Mouse (Mus musculus) MEL (cell line): ENCODE measurements around the gene Sox15. TPM values are rescaled to one million over a fixed set of nuclear protein-coding genes. Genes with fewer than 3 reads are reported as not detected.

Experiments
- DNase-seq: peaks from one replicate; pipeline ENCODE4 v3.0.0; 2011; ENCODE audit warnings: low read depth, low spot score
- H3K27ac ChIP-seq: 2 replicates; pipeline ENCODE4 v1.5.1; 2012; ENCODE audit warnings: low read depth, mild to moderate bottlenecking, control low read depth, low read length, moderate library complexity; ENCODE audit not compliant: control insufficient read depth
- H3K27me3 ChIP-seq, 2 experiments: fragments of 150-350 bp in 1 of 2; sonication (generic) in 1 of 2; 2 replicates each; pipeline ENCODE4 v1.6.1; 2012; ENCODE audit warnings: low read length in 2 of 2, mild to moderate bottlenecking in 2 of 2, improper control_type of control experiment in 1 of 2, moderate library complexity in 1 of 2; ENCODE audit not compliant: insufficient read depth in 2 of 2, control insufficient read depth in 1 of 2
- H3K36me3 ChIP-seq, 2 experiments: 2 replicates each; pipeline ENCODE4 v1.6.1; 2012 to 2014; ENCODE audit warnings: low read length in 2 of 2, improper control_type of control experiment in 1 of 2, inconsistent platforms in 1 of 2, mild to moderate bottlenecking in 1 of 2; ENCODE audit not compliant: insufficient read depth in 2 of 2, control insufficient read depth in 1 of 2
- H3K4me1 ChIP-seq, 2 experiments: fragments of 150-350 bp in 1 of 2; sonication (generic) in 1 of 2; 2 replicates each; pipeline ENCODE4 v1.6.1; 2012; ENCODE audit warnings: low read length in 2 of 2, improper control_type of control experiment in 1 of 2, mild to moderate bottlenecking in 1 of 2; ENCODE audit not compliant: insufficient read depth in 2 of 2, control insufficient read depth in 1 of 2
- H3K4me3 ChIP-seq, 2 experiments: fragments of 150-350 bp in 1 of 2; sonication (generic) in 1 of 2; 2 replicates each; pipeline ENCODE4 v1.5.1; 2012; ENCODE audit warnings: low read depth in 2 of 2, low read length in 2 of 2, mild to moderate bottlenecking in 2 of 2, moderate library complexity in 2 of 2, control low read depth in 1 of 2, improper control_type of control experiment in 1 of 2; ENCODE audit not compliant: control insufficient read depth in 1 of 2, insufficient read depth in 1 of 2
- H3K79me2 ChIP-seq: 2 replicates; pipeline ENCODE4 v1.6.1; 2012; ENCODE audit warnings: mild to moderate bottlenecking, low read length, moderate library complexity; ENCODE audit not compliant: control insufficient read depth, poor library complexity, insufficient read depth
- H3K9ac ChIP-seq: 2 replicates; pipeline ENCODE4 v1.6.1; 2012; ENCODE audit warnings: low read depth, mild to moderate bottlenecking, control low read depth, low read length, moderate library complexity; ENCODE audit not compliant: control insufficient read depth, poor library complexity, severe bottlenecking
- H3K9me3 ChIP-seq: fragments of 150-350 bp; sonication (generic); replicated peaks from 2 replicates; pipeline ENCODE4 v1.6.1; 2012; ENCODE audit warnings: mild to moderate bottlenecking, low read length, improper control_type of control experiment, moderate library complexity; ENCODE audit not compliant: insufficient read depth
- CHD1 ChIP-seq: IDR thresholded peaks from 2 replicates; pipeline ENCODE4 v1.6.1; 2012; ENCODE audit warnings: low read depth, mild to moderate bottlenecking, inconsistent platforms, low read length, improper control_type of control experiment
- CHD2 ChIP-seq: IDR thresholded peaks from 2 replicates; pipeline ENCODE4 v1.6.1; 2011; ENCODE audit warnings: low read length, improper control_type of control experiment
- CTCF ChIP-seq, 3 experiments: IDR thresholded peaks in 2 of 3; conservative IDR thresholded peaks in 1 of 3; 2 replicates each; pipeline ENCODE4 v1.5.1; 2011 to 2012; ENCODE audit warnings: low read length in 3 of 3, low read depth in 2 of 3, mild to moderate bottlenecking in 2 of 3, improper control_type of control experiment in 1 of 3, inconsistent platforms in 1 of 3, mixed read lengths in 1 of 3, moderate library complexity in 1 of 3; ENCODE audit not compliant: control insufficient read depth in 1 of 3, insufficient read depth in 1 of 3, poor library complexity in 1 of 3, severe bottlenecking in 1 of 3
- E2F4 ChIP-seq: IDR thresholded peaks from 2 replicates; pipeline ENCODE4 v1.6.1; 2011; ENCODE audit warnings: low read depth, low read length, improper control_type of control experiment, borderline replicate concordance
- ELF1 ChIP-seq: IDR thresholded peaks from 2 replicates; pipeline ENCODE4 v1.6.1; 2014; ENCODE audit warnings: low read depth, mild to moderate bottlenecking, inconsistent platforms, low read length, improper control_type of control experiment, moderate library complexity
- EP300 ChIP-seq, 2 experiments: IDR thresholded peaks; 2 replicates each; pipeline ENCODE4 v1.6.1; 2011; ENCODE audit warnings: improper control_type of control experiment in 2 of 2, low read length in 2 of 2, low read depth in 1 of 2, mild to moderate bottlenecking in 1 of 2
- ETS1 ChIP-seq: IDR thresholded peaks from 2 replicates; pipeline ENCODE4 v1.6.1; 2012; ENCODE audit warnings: low read depth, mild to moderate bottlenecking, inconsistent platforms, low read length, improper control_type of control experiment, moderate library complexity
- GABPA ChIP-seq: IDR thresholded peaks from 2 replicates; pipeline ENCODE4 v1.6.1; 2012; ENCODE audit warnings: low read depth, mild to moderate bottlenecking, inconsistent platforms, low read length, improper control_type of control experiment, moderate library complexity
- GATA1 ChIP-seq: IDR thresholded peaks from 2 replicates; pipeline ENCODE4 v1.6.1; 2011; ENCODE audit warnings: low read depth, low read length, improper control_type of control experiment
- HCFC1 ChIP-seq: IDR thresholded peaks from 2 replicates; pipeline ENCODE4 v1.6.1; 2012; ENCODE audit warnings: low read depth, mild to moderate bottlenecking, inconsistent platforms, low read length, improper control_type of control experiment, moderate library complexity
- JUND ChIP-seq: IDR thresholded peaks from 2 replicates; pipeline ENCODE4 v1.6.1; 2011; ENCODE audit warnings: low read depth, mild to moderate bottlenecking, improper control_type of control experiment, low read length
- KAT2A ChIP-seq: conservative IDR thresholded peaks from 2 replicates; pipeline ENCODE4 v1.6.1; 2012; ENCODE audit warnings: low read depth, low read length, improper control_type of control experiment, inconsistent platforms
- MAFK ChIP-seq: IDR thresholded peaks from 2 replicates; pipeline ENCODE4 v1.6.1; 2011; ENCODE audit warnings: low read depth, mild to moderate bottlenecking, low read length, improper control_type of control experiment, borderline replicate concordance
- MAX ChIP-seq: IDR thresholded peaks from 2 replicates; pipeline ENCODE4 v1.6.1; 2011; ENCODE audit warnings: low read length, improper control_type of control experiment
- MAZ ChIP-seq: IDR thresholded peaks from 2 replicates; pipeline ENCODE4 v1.6.1; 2012; ENCODE audit warnings: low read depth, mild to moderate bottlenecking, inconsistent platforms, low read length, improper control_type of control experiment
- MEF2A ChIP-seq: IDR thresholded peaks from 2 replicates; pipeline ENCODE4 v1.6.1; 2014; ENCODE audit warnings: low read depth, mild to moderate bottlenecking, inconsistent platforms, low read length, improper control_type of control experiment; ENCODE audit not compliant: poor library complexity, insufficient replicate concordance, severe bottlenecking; ENCODE audit errors: extremely low read depth
- MXI1 ChIP-seq: IDR thresholded peaks from 2 replicates; pipeline ENCODE4 v1.6.1; 2011; ENCODE audit warnings: mild to moderate bottlenecking, low read depth, low read length, improper control_type of control experiment
- MYB ChIP-seq: IDR thresholded peaks from 2 replicates; pipeline ENCODE4 v1.6.1; 2011; ENCODE audit warnings: mild to moderate bottlenecking, low read depth, low read length, improper control_type of control experiment
- MYC ChIP-seq: IDR thresholded peaks from 2 replicates; pipeline ENCODE4 v1.6.1; 2011; ENCODE audit warnings: low read depth, mild to moderate bottlenecking, low read length, improper control_type of control experiment, moderate library complexity
- NRF1 ChIP-seq: IDR thresholded peaks from 2 replicates; pipeline ENCODE4 v1.6.1; 2014; ENCODE audit warnings: low read depth, mild to moderate bottlenecking, inconsistent platforms, low read length, improper control_type of control experiment, moderate library complexity; ENCODE audit not compliant: poor library complexity, insufficient read depth, severe bottlenecking
- POLR2A ChIP-seq, 2 experiments: IDR thresholded peaks; 2 replicates each; pipeline ENCODE4 v1.6.1; 2011 to 2012; ENCODE audit warnings: low read length in 2 of 2, mild to moderate bottlenecking in 2 of 2, control low read depth in 1 of 2, improper control_type of control experiment in 1 of 2, low read depth in 1 of 2, moderate library complexity in 1 of 2; ENCODE audit not compliant: control insufficient read depth in 1 of 2, insufficient read depth in 1 of 2, poor library complexity in 1 of 2
- POLR2AphosphoS2 ChIP-seq: IDR thresholded peaks from 2 replicates; pipeline ENCODE4 v1.6.1; 2011; ENCODE audit warnings: low read length, improper control_type of control experiment
- POLR2AphosphoS5 ChIP-seq: IDR thresholded peaks from 2 replicates; pipeline ENCODE4 v1.6.1; 2012; ENCODE audit warnings: low read depth, borderline replicate concordance, mild to moderate bottlenecking, inconsistent platforms, low read length, moderate library complexity, mixed read lengths
- RAD21 ChIP-seq: IDR thresholded peaks from 2 replicates; pipeline ENCODE4 v1.6.1; 2011; ENCODE audit warnings: mild to moderate bottlenecking, low read depth, low read length, improper control_type of control experiment
- SIN3A ChIP-seq: IDR thresholded peaks from 2 replicates; pipeline ENCODE4 v1.6.1; 2012; ENCODE audit warnings: low read length, improper control_type of control experiment, inconsistent platforms
- SMC3 ChIP-seq: IDR thresholded peaks from 2 replicates; pipeline ENCODE4 v1.6.1; 2011; ENCODE audit warnings: low read depth, low read length, improper control_type of control experiment
- TAL1 ChIP-seq: IDR thresholded peaks from 2 replicates; pipeline ENCODE4 v1.6.1; 2012; ENCODE audit warnings: mild to moderate bottlenecking, inconsistent platforms, low read length, moderate library complexity, mixed read lengths
- TBP ChIP-seq: IDR thresholded peaks from 2 replicates; pipeline ENCODE4 v1.8.0; 2011; ENCODE audit warnings: low read depth, low read length, improper control_type of control experiment
- TCF12 ChIP-seq: IDR thresholded peaks from 2 replicates; pipeline ENCODE4 v1.6.1; 2014; ENCODE audit warnings: low read depth, mild to moderate bottlenecking, inconsistent platforms, low read length, improper control_type of control experiment, moderate library complexity
- UBTF ChIP-seq: IDR thresholded peaks from 2 replicates; pipeline ENCODE4 v1.6.1; 2012; ENCODE audit warnings: low read depth, mild to moderate bottlenecking, inconsistent platforms, low read length, improper control_type of control experiment, moderate library complexity, borderline replicate concordance; ENCODE audit not compliant: insufficient read depth
- USF1 ChIP-seq: IDR thresholded peaks from 2 replicates; pipeline ENCODE4 v1.6.1; 2014; ENCODE audit warnings: low read depth, mild to moderate bottlenecking, inconsistent platforms, low read length, improper control_type of control experiment, moderate library complexity
- USF2 ChIP-seq, 2 experiments: IDR thresholded peaks; 2 replicates each; pipeline ENCODE4 v1.6.1; 2011 to 2012; ENCODE audit warnings: improper control_type of control experiment in 2 of 2, low read length in 2 of 2, borderline replicate concordance in 1 of 2, inconsistent platforms in 1 of 2, low read depth in 1 of 2, mild to moderate bottlenecking in 1 of 2; ENCODE audit not compliant: insufficient read depth in 1 of 2
- ZC3H11A ChIP-seq: IDR thresholded peaks from 2 replicates; pipeline ENCODE4 v1.6.1; 2012; ENCODE audit warnings: low read depth, mild to moderate bottlenecking, inconsistent platforms, low read length, improper control_type of control experiment
- ZMIZ1 ChIP-seq: IDR thresholded peaks from 2 replicates; pipeline ENCODE4 v1.6.1; 2012; ENCODE audit warnings: low read depth, mild to moderate bottlenecking, inconsistent platforms, low read length, improper control_type of control experiment, moderate library complexity
- ZNF384 ChIP-seq: IDR thresholded peaks from 2 replicates; pipeline ENCODE4 v1.6.1; 2012; ENCODE audit warnings: low read depth, mild to moderate bottlenecking, inconsistent platforms, low read length, improper control_type of control experiment
- polyA plus RNA-seq, 2 experiments: library from polyadenylated mRNA; stranded (reverse) in 1 of 2; unstranded in 1 of 2; fragments of >175 nt in 1 of 2; fragments of >200 nt in 1 of 2; gene quantifications; 2 replicates each; pipeline versions ENCODE4 v1.2.1 to v1.2.4; 2012; ENCODE audit warnings: low replicate concordance in 2 of 2, low read depth in 1 of 2; ENCODE audit not compliant: insufficient read length in 2 of 2, insufficient read depth in 1 of 2, missing spikeins in 1 of 2
- total RNA-seq: library from RNA; depleted of rRNA; stranded (reverse); fragments of 300-350 nt; gene quantifications from 2 replicates; pipeline ENCODE4 v1.2.3, GENCODE M21; 2012

The Sox15 gene
- total and polyA plus RNA-seq, 3 experiments = 0.11 TPM; not detected in 2

DNA sequence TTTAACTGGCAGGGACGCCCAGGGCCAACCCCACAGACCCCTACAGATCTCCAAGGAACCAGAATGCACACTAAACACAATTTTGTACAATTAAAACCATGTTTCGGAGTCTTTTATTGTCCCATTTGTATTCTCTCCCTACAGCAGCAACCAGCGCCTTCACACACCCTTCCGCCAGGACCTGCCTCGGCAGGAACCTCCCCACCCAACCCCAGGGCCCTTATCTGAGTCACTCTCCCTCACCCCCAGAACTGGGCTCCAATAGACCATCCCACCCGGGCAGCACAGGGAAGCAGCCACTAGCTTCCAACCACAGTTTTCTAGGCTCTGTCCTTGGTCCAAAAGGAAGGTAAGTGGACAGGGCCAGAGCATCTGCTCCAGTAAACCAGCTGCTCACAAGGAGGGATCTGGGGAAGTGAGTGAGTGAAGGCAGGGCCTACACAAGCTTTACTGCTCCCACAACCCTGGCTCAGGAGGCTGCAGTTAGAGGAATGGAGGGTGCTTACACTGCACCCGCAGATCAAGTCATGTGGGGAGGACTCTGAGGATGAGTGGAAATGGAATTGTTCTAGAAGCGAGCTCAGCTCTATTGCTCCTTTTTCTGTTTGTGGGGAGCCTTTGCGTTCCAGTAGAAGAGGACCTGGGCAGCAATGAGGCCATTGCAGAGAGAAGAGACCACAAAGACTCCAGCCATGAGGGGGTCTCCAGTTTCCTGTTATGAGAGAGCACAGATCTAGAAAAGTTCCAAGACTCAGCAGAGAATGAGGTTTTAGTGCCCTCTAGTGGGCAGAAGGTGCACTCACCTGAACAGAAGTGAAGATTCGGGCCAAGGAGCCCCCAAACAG is 1.7 kb downstream of the Sox15 start:
- Histone ChIP-seq H3K9ac (0 out of 2 replicates have a peak overlapping the region, but pooled peaks have one; percentile 4), H3K27ac (no peak overlapping the region), H3K36me3 (peaks cover 4 to 14% of the 10 kb centered on the region in 2 experiments; a peak in 3 of 4 replicates), H3K79me2 (peaks cover 2% of the 10 kb centered on the region; the same call in 1 of the 2 replicates), H3K27me3 (no peaks in the 10 kb centered on the region), H3K9me3 (no peaks in the 10 kb centered on the region), H3K4me1 (peaks cover 4 to 11% of the 10 kb centered on the region in 2 experiments), H3K4me3 (no peak overlapping the region)
- DNase-seq = peak; percentile 83
- no peak for TF ChIP-seq MXI1
- TF ChIP-seq RAD21 = peak; percentile 91
- TF ChIP-seq MAFK = no peak
- no peak for TF ChIP-seq KAT2A
- TF ChIP-seq POLR2AphosphoS2 = 0 out of 2 replicates have a peak, but pooled peaks have one; percentile 15
- peak; percentile 19; the same call in 1 of the 2 replicates for TF ChIP-seq MAZ
- no peak for TF ChIP-seq USF2 (IDR thresholded peaks at IDR 0.05; ENCODE audit: borderline replicate concordance in 1 of 2, insufficient read depth in 1 of 2, low read depth in 1 of 2, low read length in 2 of 2)
- no peak for TF ChIP-seq CHD1
- peak; percentile 64; the same call in 1 of the 2 replicates for TF ChIP-seq SIN3A
- TF ChIP-seq MAX = no peak
- TF ChIP-seq EP300 (IDR thresholded peaks at IDR 0.05; ENCODE audit: low read depth in 1 of 2, low read length in 2 of 2) = no peak
- no peak for TF ChIP-seq CHD2
- no peak for TF ChIP-seq ZNF384
- no peak for TF ChIP-seq ELF1
- peak; percentile 80 for TF ChIP-seq SMC3
- no peak for TF ChIP-seq POLR2A (IDR thresholded peaks at IDR 0.05; ENCODE audit: control insufficient read depth in 1 of 2, insufficient read depth in 1 of 2, low read depth in 1 of 2, low read length in 2 of 2, poor library complexity in 1 of 2)
- no peak for TF ChIP-seq UBTF
- TF ChIP-seq TCF12 = 0 out of 2 replicates have a peak, but pooled peaks have one; percentile 10
- peak; percentile 77 to 94 (median 89) for TF ChIP-seq CTCF (IDR thresholded peaks at IDR 0.05 in 2 of 3, conservative IDR thresholded peaks at IDR 0.05 in 1 of 3; ENCODE audit: control insufficient read depth in 1 of 3, insufficient read depth in 1 of 3, low read depth in 2 of 3, low read length in 3 of 3, poor library complexity in 1 of 3, severe bottlenecking in 1 of 3)
- no peak for TF ChIP-seq JUND
- peak; percentile 9; the same call in 1 of the 2 replicates for TF ChIP-seq GATA1
- peak; percentile 21; the same call in 1 of the 2 replicates for TF ChIP-seq USF1
- 0 out of 2 replicates have a peak, but pooled peaks have one; percentile 25 for TF ChIP-seq HCFC1
- TF ChIP-seq MEF2A = no peak
- no peak for TF ChIP-seq MYC
- TF ChIP-seq E2F4 = no peak
- TF ChIP-seq ETS1 = no peak
- no peak for TF ChIP-seq TAL1
- no peak for TF ChIP-seq GABPA
- TF ChIP-seq ZMIZ1 = no peak
- peak; percentile 75 for TF ChIP-seq ZC3H11A
- no peak for TF ChIP-seq POLR2AphosphoS5
- no peak for TF ChIP-seq TBP
- no peak for TF ChIP-seq NRF1
- no peak for TF ChIP-seq MYB
